Mouse (Mus musculus): ENCODE data around the gene Rab27a. TPM values are rescaled to one million over a fixed set of nuclear protein-coding genes. Genes with fewer than 3 reads are reported as not detected.
"Not testable (repeated sequence)": the region's sequence is repeated elsewhere in the genome, so short reads cannot be mapped to it uniquely, and the experiment has no call there.

Gene Rab27a
- polyA plus RNA-seq, 1 experiment from 2014 or later: 3.6 TPM

DNA sequence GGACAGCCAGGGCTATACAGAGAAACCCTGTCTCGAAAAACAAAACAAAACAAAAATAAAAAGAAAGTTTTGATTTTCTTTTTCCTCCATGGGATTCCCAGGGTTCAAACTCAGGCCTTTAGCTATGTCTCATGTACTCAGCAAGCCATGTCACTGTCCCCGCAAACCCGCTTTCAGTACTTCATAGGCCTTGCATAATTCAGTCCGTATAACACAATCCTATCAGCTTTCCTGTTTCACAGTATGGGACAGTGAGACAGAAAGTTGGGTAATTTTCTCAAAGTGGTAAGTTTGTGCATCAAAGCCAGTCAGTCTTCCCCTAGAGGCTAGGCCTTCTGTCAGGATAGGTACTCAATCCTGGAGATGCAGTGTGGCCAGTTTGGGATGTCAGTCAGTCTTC, 14.6 kb downstream of the Rab27a start:
- Histone ChIP-seq H3K9ac (ENCODE audit: low read depth, low read length) (no peak overlapping the region), H3K36me3 (ENCODE audit: control insufficient read depth, insufficient read depth, low read length) (no peaks in the 10 kb centered on the region), H3K4me2 (ENCODE audit: low read length) (no peak overlapping the region), H3K4me3 (ENCODE audit: low read depth, low read length) (no peak overlapping the region), H3K27me3 (ENCODE audit: control insufficient read depth, insufficient read depth, low read depth, low read length) (no peaks in the 10 kb centered on the region), H3K4me1 (ENCODE audit: control insufficient read depth, insufficient read depth, low read length) (0 out of 2 replicates have a peak, but pooled peaks cover 5% of the 10 kb centered on the region), H3K27ac (ENCODE audit: low read length) (no peak overlapping the region), H3K9me3 (replicated peaks; ENCODE audit: control insufficient read depth, low read length, poor library complexity, severe bottlenecking) (no peaks in the 10 kb centered on the region)
- WGBS: 88% methylated on average over 4 of the region's 4 CpGs
- no peak for ATAC-seq

DNA sequence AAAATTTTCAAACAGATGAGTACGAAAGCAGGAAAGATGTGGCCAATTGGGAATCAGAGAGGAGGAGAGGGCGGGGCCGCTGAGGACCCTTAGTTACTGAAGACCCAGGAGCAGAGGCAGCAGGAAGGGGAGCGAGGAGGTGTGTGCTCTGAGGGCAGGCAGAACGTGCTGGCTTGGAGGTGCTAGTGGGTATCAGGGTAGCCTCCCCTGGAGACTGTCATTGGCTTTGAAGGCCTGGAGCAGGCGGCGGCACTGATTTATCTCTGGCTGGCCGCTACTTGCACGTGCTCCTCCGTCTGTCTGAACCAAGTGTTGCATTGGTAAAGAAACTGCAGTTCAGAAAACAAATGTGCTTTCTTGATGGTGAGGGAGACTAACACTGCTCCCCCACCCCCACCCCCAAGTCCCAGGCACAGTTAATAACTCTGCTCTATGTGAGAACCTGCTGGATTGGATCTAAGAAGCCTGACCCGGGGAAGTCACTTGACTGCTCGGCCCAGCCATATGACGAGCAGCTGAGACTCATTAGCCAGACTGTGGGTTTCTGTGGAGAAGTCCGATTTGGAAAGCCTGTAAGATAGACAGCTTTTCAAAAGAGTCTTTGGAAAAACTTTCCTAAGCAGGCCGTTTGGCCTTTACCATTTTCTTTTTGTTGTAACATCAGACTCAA, 19.1 kb downstream of the Rab27a start:
- 29% methylated on average over 15 of the region's 15 CpGs for whole genome bisulfite sequencing

DNA sequence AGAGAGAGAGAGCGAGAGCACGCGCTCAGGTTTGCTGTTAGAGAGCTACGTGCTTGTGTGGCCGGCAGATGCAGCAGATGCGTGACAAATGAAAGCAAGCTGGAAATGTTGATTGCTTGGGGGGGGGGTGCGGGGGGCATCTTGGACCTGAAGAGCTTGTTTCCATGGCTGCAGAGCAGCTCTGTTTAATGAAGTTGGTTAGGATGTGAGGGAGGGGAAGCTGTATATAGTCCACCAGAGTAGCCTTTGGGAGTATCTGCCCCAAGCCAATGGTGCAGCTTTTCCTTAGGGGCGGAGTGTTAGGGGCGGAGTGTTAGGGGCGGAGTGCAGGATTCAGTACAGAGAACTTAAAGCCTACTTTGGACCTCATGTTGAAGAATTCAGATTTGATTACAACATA, 22.4 kb downstream of the Rab27a start:
- Histone ChIP-seq H3K27me3 (ENCODE audit: control insufficient read depth, insufficient read depth, low read depth, low read length) (no peaks in the 10 kb centered on the region), H3K4me3 (ENCODE audit: low read depth, low read length) (no peak overlapping the region), H3K36me3 (ENCODE audit: control insufficient read depth, insufficient read depth, low read length) (no peaks in the 10 kb centered on the region), H3K9me3 (replicated peaks; ENCODE audit: control insufficient read depth, low read length, poor library complexity, severe bottlenecking) (no peaks in the 10 kb centered on the region), H3K4me2 (ENCODE audit: low read length) (0 out of 2 replicates have a peak overlapping the region, but pooled peaks have one; percentile 5), H3K4me1 (ENCODE audit: control insufficient read depth, insufficient read depth, low read length) (peaks cover 12% of the 10 kb centered on the region), H3K27ac (ENCODE audit: low read length) (no peak overlapping the region), H3K9ac (ENCODE audit: low read depth, low read length) (no peak overlapping the region)
- 29% methylated on average over 9 of the region's 10 CpGs for WGBS
- peak; percentile 56; the same call in 1 of the 2 replicates for ATAC-seq

More for the DNA sequence above, 19.1 kb downstream of the Rab27a start:
- no peaks in the 10 kb centered on the region for H3K27me3 ChIP-seq (ENCODE audit: control insufficient read depth, insufficient read depth, low read depth, low read length)
- no peak overlapping the region for H3K9ac ChIP-seq (ENCODE audit: low read depth, low read length)
- H3K36me3 ChIP-seq (ENCODE audit: control insufficient read depth, insufficient read depth, low read length): no peaks in the 10 kb centered on the region
- H3K27ac ChIP-seq (ENCODE audit: low read length): no peak overlapping the region
- no peak overlapping the region for H3K4me3 ChIP-seq (ENCODE audit: low read depth, low read length)
- ATAC-seq: no peak
- peaks cover 12% of the 10 kb centered on the region for H3K4me1 ChIP-seq (ENCODE audit: control insufficient read depth, insufficient read depth, low read length)
- peak overlapping the region; percentile 23; the same call in 1 of the 2 replicates for H3K4me2 ChIP-seq (ENCODE audit: low read length)
- H3K9me3 ChIP-seq (replicated peaks; ENCODE audit: control insufficient read depth, low read length, poor library complexity, severe bottlenecking): no peaks in the 10 kb centered on the region

DNA sequence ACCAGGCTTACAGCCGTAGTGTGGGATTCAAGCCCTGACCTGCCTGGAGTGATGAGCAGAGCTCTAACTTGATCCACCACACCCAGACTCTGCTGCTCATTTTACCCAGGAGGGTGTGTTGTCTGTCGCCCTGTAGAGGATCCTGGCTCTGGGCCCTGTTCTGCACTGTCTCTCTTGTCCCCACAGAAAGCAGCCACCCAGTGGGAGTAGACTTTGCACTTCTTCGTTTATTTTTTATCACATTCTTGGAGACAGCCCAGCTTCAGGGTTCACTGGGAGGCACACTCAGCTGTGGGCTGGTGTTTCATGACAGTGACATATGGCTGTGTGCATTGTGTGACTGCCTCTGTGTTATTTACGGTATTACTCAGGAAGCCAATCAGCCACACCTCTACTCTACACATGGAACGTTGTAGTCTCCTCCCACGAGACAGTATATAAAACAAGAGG, 23.6 kb downstream of the Rab27a start:
- no peaks in the 10 kb centered on the region for H3K9me3 ChIP-seq (replicated peaks; ENCODE audit: control insufficient read depth, low read length, poor library complexity, severe bottlenecking)
- whole genome bisulfite sequencing: 68% methylated on average over 6 of the region's 6 CpGs
- peaks cover 12% of the 10 kb centered on the region for H3K4me1 ChIP-seq (ENCODE audit: control insufficient read depth, insufficient read depth, low read length)
- no peak overlapping the region for H3K27ac ChIP-seq (ENCODE audit: low read length)
- H3K9ac ChIP-seq (ENCODE audit: low read depth, low read length): no peak overlapping the region
- H3K27me3 ChIP-seq (ENCODE audit: control insufficient read depth, insufficient read depth, low read depth, low read length): no peaks in the 10 kb centered on the region
- ATAC-seq: no peak
- H3K36me3 ChIP-seq (ENCODE audit: control insufficient read depth, insufficient read depth, low read length): no peaks in the 10 kb centered on the region
- H3K4me2 ChIP-seq (ENCODE audit: low read length): no peak overlapping the region
- H3K4me3 ChIP-seq (ENCODE audit: low read depth, low read length): no peak overlapping the region

DNA sequence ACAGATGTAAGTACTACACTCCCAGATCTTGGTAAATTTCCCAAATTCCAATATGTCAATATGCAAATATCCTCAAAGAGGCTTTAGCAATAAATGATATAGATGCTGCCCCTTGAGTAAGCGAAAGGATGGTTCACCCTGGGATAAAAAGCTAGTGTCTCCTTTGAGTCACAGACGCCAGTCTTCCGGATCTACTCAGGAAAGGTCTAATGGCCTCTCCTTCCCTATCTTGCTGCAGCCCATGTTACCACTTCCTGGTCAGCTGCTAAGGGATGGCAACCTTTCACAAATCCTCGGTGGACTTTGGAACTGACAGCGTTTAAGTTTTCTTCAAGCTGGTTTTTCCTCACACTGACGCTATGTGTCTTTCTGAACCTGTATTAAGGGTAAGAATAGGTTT, 24.0 kb downstream of the Rab27a start:
- Histone ChIP-seq H3K4me1 (ENCODE audit: control insufficient read depth, insufficient read depth, low read length) (peaks cover 8% of the 10 kb centered on the region), H3K9me3 (replicated peaks; ENCODE audit: control insufficient read depth, low read length, poor library complexity, severe bottlenecking) (no peaks in the 10 kb centered on the region), H3K27ac (ENCODE audit: low read length) (no peak overlapping the region), H3K4me2 (ENCODE audit: low read length) (no peak overlapping the region), H3K36me3 (ENCODE audit: control insufficient read depth, insufficient read depth, low read length) (no peaks in the 10 kb centered on the region), H3K9ac (ENCODE audit: low read depth, low read length) (no peak overlapping the region), H3K4me3 (ENCODE audit: low read depth, low read length) (no peak overlapping the region), H3K27me3 (ENCODE audit: control insufficient read depth, insufficient read depth, low read depth, low read length) (no peaks in the 10 kb centered on the region)
- no peak for ATAC-seq
- WGBS: 91% methylated on average over 6 of the region's 6 CpGs

DNA sequence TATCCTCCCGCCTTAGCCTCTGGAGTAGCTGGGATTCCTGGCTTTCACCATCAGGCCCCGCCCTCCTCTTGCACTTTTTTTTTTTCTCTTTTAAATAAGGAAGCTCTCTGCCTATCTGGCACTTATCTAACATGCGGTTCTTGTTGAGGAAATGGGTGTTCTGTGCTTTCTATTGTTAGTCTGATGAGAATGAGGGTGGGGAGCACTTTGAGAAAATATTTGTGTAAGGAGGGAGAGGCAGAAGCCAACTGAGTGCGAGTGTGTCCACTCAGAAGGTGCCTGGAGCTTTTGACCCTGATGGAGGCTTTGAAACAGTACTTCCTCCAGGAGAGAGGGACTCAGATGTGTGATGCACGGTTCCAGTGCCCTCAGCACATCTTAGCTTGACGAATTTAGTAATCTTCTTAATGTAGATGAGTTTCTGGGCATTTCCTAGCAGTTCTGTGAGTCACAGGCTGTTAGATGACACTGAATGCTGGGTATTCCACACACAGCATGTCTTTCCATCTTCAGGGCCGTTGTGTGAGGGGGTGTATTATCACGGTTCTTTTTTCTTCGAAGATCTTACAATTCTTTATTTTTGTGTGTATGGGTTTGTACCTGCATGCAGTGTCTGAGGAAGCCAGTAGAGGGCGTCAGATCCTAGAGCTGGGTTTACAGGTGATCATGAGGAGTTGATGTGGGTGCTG, 26.5 kb downstream of the Rab27a start:
- Histone ChIP-seq H3K27ac (ENCODE audit: low read length) (no peak overlapping the region), H3K27me3 (ENCODE audit: control insufficient read depth, insufficient read depth, low read depth, low read length) (no peaks in the 10 kb centered on the region), H3K4me3 (ENCODE audit: low read depth, low read length) (no peak overlapping the region), H3K9ac (ENCODE audit: low read depth, low read length) (no peak overlapping the region), H3K9me3 (replicated peaks; ENCODE audit: control insufficient read depth, low read length, poor library complexity, severe bottlenecking) (no peaks in the 10 kb centered on the region), H3K4me1 (ENCODE audit: control insufficient read depth, insufficient read depth, low read length) (peaks cover 8% of the 10 kb centered on the region), H3K36me3 (ENCODE audit: control insufficient read depth, insufficient read depth, low read length) (no peaks in the 10 kb centered on the region), H3K4me2 (ENCODE audit: low read length) (no peak overlapping the region)
- WGBS: 71% methylated on average over 10 of the region's 10 CpGs
- no peak for ATAC-seq

DNA sequence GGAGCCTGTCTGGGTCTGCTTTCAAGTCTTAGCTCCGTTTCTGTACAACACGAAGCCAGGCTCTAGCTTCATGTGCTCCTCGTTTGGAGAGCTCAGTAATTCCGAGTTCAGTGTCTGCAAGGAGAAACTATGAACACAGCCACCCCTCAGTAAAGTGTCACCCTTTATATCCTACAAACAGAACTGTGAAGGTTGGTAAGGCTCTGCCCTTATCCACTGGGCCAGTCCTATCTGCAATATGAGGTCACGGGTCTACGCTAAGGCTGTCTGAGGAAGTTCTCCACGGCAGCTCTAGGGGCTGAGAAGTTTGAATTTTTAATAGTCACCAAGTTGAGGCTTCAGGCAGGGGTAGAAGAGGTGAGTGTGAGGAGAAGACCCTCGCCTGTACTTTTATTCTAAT, 27.8 kb downstream of the Rab27a start:
- peaks cover 3% of the 10 kb centered on the region; the same call in 1 of the 2 replicates for H3K4me1 ChIP-seq (ENCODE audit: control insufficient read depth, insufficient read depth, low read length)
- no peaks in the 10 kb centered on the region for H3K36me3 ChIP-seq (ENCODE audit: control insufficient read depth, insufficient read depth, low read length)
- no peak overlapping the region for H3K9ac ChIP-seq (ENCODE audit: low read depth, low read length)
- H3K4me3 ChIP-seq (ENCODE audit: low read depth, low read length): no peak overlapping the region
- no peaks in the 10 kb centered on the region for H3K27me3 ChIP-seq (ENCODE audit: control insufficient read depth, insufficient read depth, low read depth, low read length)
- 81% methylated on average over 8 of the region's 8 CpGs for WGBS
- H3K4me2 ChIP-seq (ENCODE audit: low read length): no peak overlapping the region
- H3K27ac ChIP-seq (ENCODE audit: low read length): no peak overlapping the region
- no peaks in the 10 kb centered on the region for H3K9me3 ChIP-seq (replicated peaks; ENCODE audit: control insufficient read depth, low read length, poor library complexity, severe bottlenecking)
- no peak for ATAC-seq

DNA sequence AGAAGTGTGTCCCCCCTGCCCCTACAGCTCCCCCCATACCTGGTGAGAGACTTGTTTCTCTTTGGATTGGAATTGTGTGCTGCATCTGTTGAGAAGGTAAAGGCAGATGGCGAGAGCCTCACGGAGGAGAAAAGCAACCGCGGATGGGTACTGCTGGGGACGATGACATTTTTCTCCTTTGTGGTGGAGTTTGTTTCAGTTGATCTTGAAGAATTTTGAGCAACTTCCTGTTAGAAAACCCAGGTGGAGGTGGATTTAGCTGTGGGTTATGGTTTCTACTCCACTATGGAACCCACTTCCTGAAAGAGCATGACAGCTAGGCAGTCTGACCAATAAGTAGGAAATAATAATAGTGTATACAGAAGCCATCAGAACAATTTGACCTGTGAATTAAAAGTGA, 28.5 kb downstream of the Rab27a start:
- Histone ChIP-seq H3K4me2 (ENCODE audit: low read length) (no peak overlapping the region), H3K27me3 (ENCODE audit: control insufficient read depth, insufficient read depth, low read depth, low read length) (no peaks in the 10 kb centered on the region), H3K9me3 (replicated peaks; ENCODE audit: control insufficient read depth, low read length, poor library complexity, severe bottlenecking) (no peaks in the 10 kb centered on the region), H3K36me3 (ENCODE audit: control insufficient read depth, insufficient read depth, low read length) (no peaks in the 10 kb centered on the region), H3K4me3 (ENCODE audit: low read depth, low read length) (no peak overlapping the region), H3K9ac (ENCODE audit: low read depth, low read length) (no peak overlapping the region), H3K4me1 (ENCODE audit: control insufficient read depth, insufficient read depth, low read length) (no peaks in the 10 kb centered on the region), H3K27ac (ENCODE audit: low read length) (no peak overlapping the region)
- WGBS: 93% methylated on average over 5 of the region's 5 CpGs
- ATAC-seq: no peak

DNA sequence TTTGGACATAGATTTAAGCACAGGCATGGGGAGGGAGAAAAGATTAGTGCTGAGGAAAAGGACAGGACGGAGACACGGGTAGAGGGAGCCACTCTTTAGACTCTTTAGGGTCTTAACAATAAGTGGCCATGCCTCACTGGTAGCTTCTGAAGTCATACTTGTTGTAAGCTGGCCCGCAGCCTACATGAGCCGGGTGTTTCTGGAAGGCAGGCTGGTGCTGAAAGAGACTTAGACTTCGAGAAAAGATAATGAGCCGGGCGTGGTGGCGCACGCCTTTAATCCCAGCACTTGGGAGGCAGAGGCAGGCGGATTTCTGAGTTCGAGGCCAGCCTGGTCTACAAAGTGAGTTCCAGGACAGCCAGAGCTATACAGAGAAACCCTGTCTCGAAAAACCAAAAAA, 34.7 kb downstream of the Rab27a start:
- H3K36me3 ChIP-seq (ENCODE audit: control insufficient read depth, insufficient read depth, low read length); H3K4me3 ChIP-seq (ENCODE audit: low read depth, low read length); H3K27me3 ChIP-seq (ENCODE audit: control insufficient read depth, insufficient read depth, low read depth, low read length); H3K4me1 ChIP-seq (ENCODE audit: control insufficient read depth, insufficient read depth, low read length); H3K4me2 ChIP-seq (ENCODE audit: low read length); ATAC-seq; H3K9me3 ChIP-seq (replicated peaks; ENCODE audit: control insufficient read depth, low read length, poor library complexity, severe bottlenecking); H3K9ac ChIP-seq (ENCODE audit: low read depth, low read length); H3K27ac ChIP-seq (ENCODE audit: low read length): not testable (repeated sequence)
- 79% methylated on average over 11 of the region's 12 CpGs for WGBS

All from midbrain, embryonic 16.5 days (tissue).